Comparison of ENCODE assay signal across 12 mouse cellular contexts in genomic region chr10:15317017-15317607, GRCm38 (mm10).
"Had no signal": no experiment of that assay in that cellular context is flagged by ENCODE, and none has a peak within 500 bp of the region (broad histone marks: within the 10 kb centered on the region; RNA-seq: fewer than 3 reads in every experiment).

No protein-coding gene starts in this region.

- H3K4me3 ChIP-seq: left cerebral cortex, adult 2 months; limb, embryonic 10.5 days; liver, embryonic 15.5 days; midbrain, embryonic 13.5 days; stomach, embryonic 15.5 days had no signal

- H3K36me3 ChIP-seq: limb, embryonic 10.5 days; liver, embryonic 15.5 days; midbrain, embryonic 13.5 days; stomach, embryonic 15.5 days had no signal

- H3K27ac ChIP-seq: left cerebral cortex, adult 2 months; limb, embryonic 10.5 days; liver, embryonic 15.5 days; midbrain, embryonic 13.5 days; stomach, embryonic 15.5 days had no signal

- H3K9ac ChIP-seq: liver, embryonic 15.5 days; midbrain, embryonic 13.5 days; stomach, embryonic 15.5 days had no signal

- H3K4me1 ChIP-seq: limb, embryonic 10.5 days; liver, embryonic 15.5 days; midbrain, embryonic 13.5 days; stomach, embryonic 15.5 days had no signal

- ATAC-seq: lung, postnatal 0 days; midbrain, embryonic 13.5 days had no signal

- DNase-seq: kidney, postnatal 25 days; lung, adult 2 months; lung, postnatal 36 days; thymus, adult 2 months; thymus, postnatal 25 days had no signal

- H3K9me3 ChIP-seq: limb, embryonic 10.5 days; liver, embryonic 15.5 days; midbrain, embryonic 13.5 days; stomach, embryonic 15.5 days had no signal

- H3K27me3 ChIP-seq: liver, embryonic 15.5 days; midbrain, embryonic 13.5 days; stomach, embryonic 15.5 days had no signal

- H3K4me2 ChIP-seq: liver, embryonic 11.5 days; liver, embryonic 15.5 days; midbrain, embryonic 13.5 days; stomach, embryonic 15.5 days had no signal
